Mouse (Mus musculus) CH12.LX (cell line): ENCODE results near the gene Aco1. TPM values are rescaled to one million over a fixed set of nuclear protein-coding genes. Genes with fewer than 3 reads are reported as not detected.

ENCODE experiments used
- DNase-seq: peaks from one replicate; pipeline ENCODE4 v3.0.0-alpha.2; 2013; ENCODE audit errors: extremely low read depth
- H3K27ac ChIP-seq: 2 replicates; pipeline ENCODE4 v1.5.1; 2012; ENCODE audit warnings: low read depth, mild to moderate bottlenecking, control low read depth, moderate library complexity; ENCODE audit not compliant: insufficient read depth
- H3K27me3 ChIP-seq: replicated peaks from 2 replicates; pipeline ENCODE3; 2012; ENCODE audit warnings: inconsistent platforms
- H3K36me3 ChIP-seq, 2 experiments: replicated peaks in 1 of 2; 2 replicates each; pipeline versions ENCODE3 to v1.6.1; 2012; ENCODE audit warnings: inconsistent platforms in 1 of 2, low read length in 1 of 2, mild to moderate bottlenecking in 1 of 2, mixed read lengths in 1 of 2, moderate library complexity in 1 of 2; ENCODE audit not compliant: control insufficient read depth in 1 of 2, insufficient read depth in 1 of 2
- H3K4me1 ChIP-seq, 2 experiments: 2 replicates each; pipeline ENCODE4 v1.6.1; 2012; ENCODE audit warnings: inconsistent platforms in 1 of 2, moderate library complexity in 1 of 2; ENCODE audit not compliant: insufficient read depth in 2 of 2, control insufficient read depth in 1 of 2
- H3K4me2 ChIP-seq: 2 replicates; pipeline ENCODE4 v1.6.1; 2012; ENCODE audit warnings: low read depth, mild to moderate bottlenecking, control low read depth; ENCODE audit not compliant: poor library complexity, insufficient read depth, severe bottlenecking
- H3K4me3 ChIP-seq, 3 experiments: fragments of 150-350 bp in 1 of 3; sonication (generic) in 1 of 3; replicated peaks in 1 of 3; 2 replicates each; pipeline versions ENCODE3 to v1.5.1; 2011 to 2012; ENCODE audit warnings: low read depth in 2 of 3, low read length in 2 of 3, mild to moderate bottlenecking in 2 of 3, moderate library complexity in 2 of 3, control low read depth in 1 of 3, improper control_type of control experiment in 1 of 3, inconsistent platforms in 1 of 3, mixed read lengths in 1 of 3; ENCODE audit not compliant: poor library complexity in 1 of 3
- H3K79me2 ChIP-seq: replicated peaks from 2 replicates; pipeline ENCODE4 v1.6.1; 2012; ENCODE audit warnings: mild to moderate bottlenecking, moderate library complexity; ENCODE audit not compliant: control insufficient read depth, poor library complexity, insufficient read depth, severe bottlenecking; ENCODE audit errors: extremely low read depth
- H3K9ac ChIP-seq: 2 replicates; pipeline ENCODE4 v1.6.1; 2012; ENCODE audit warnings: low read depth, mild to moderate bottlenecking, control low read depth, moderate library complexity; ENCODE audit not compliant: insufficient read depth
- H3K9me3 ChIP-seq: replicated peaks from 2 replicates; pipeline ENCODE3; 2012; ENCODE audit warnings: low read length, inconsistent platforms, mixed read lengths
- BHLHE40 ChIP-seq: IDR thresholded peaks from 2 replicates; pipeline ENCODE4 v1.6.1; 2011; ENCODE audit warnings: mild to moderate bottlenecking, low read depth, low read length, improper control_type of control experiment
- CHD1 ChIP-seq: IDR thresholded peaks from 2 replicates; pipeline ENCODE4 v1.6.1; 2012; ENCODE audit warnings: low read depth, low read length, improper control_type of control experiment, inconsistent platforms
- CHD2 ChIP-seq: IDR thresholded peaks from 2 replicates; pipeline ENCODE4 v1.6.1; 2011; ENCODE audit warnings: low read length, improper control_type of control experiment
- CTCF ChIP-seq, 2 experiments: IDR thresholded peaks in 1 of 2; conservative IDR thresholded peaks in 1 of 2; 2 replicates each; pipeline ENCODE4 v1.5.1; 2011 to 2012; ENCODE audit warnings: low read depth in 2 of 2, low read length in 2 of 2, improper control_type of control experiment in 1 of 2, inconsistent platforms in 1 of 2, mild to moderate bottlenecking in 1 of 2, moderate library complexity in 1 of 2
- ELF1 ChIP-seq: IDR thresholded peaks from 2 replicates; pipeline ENCODE4 v1.6.1; 2014; ENCODE audit warnings: low read depth, mild to moderate bottlenecking, inconsistent platforms, low read length, improper control_type of control experiment
- GABPA ChIP-seq: IDR thresholded peaks from 2 replicates; pipeline ENCODE4 v1.6.1; 2012; ENCODE audit warnings: low read depth, low read length, improper control_type of control experiment, inconsistent platforms; ENCODE audit not compliant: insufficient replicate concordance
- HCFC1 ChIP-seq: IDR thresholded peaks from 2 replicates; pipeline ENCODE4 v1.6.1; 2012; ENCODE audit warnings: low read depth, mild to moderate bottlenecking, inconsistent platforms, low read length, improper control_type of control experiment
- IRF4 ChIP-seq: IDR thresholded peaks from 2 replicates; pipeline ENCODE4 v1.6.1; 2014; ENCODE audit warnings: low read depth, mild to moderate bottlenecking, inconsistent platforms, low read length, improper control_type of control experiment
- JUN ChIP-seq: IDR thresholded peaks from 2 replicates; pipeline ENCODE4 v1.6.1; 2011; ENCODE audit warnings: low read depth, mild to moderate bottlenecking, low read length, improper control_type of control experiment, moderate library complexity; ENCODE audit not compliant: insufficient read depth
- JUND ChIP-seq: conservative IDR thresholded peaks from 2 replicates; pipeline ENCODE4 v1.6.1; 2011; ENCODE audit warnings: low read depth, low read length, improper control_type of control experiment
- KAT2A ChIP-seq: IDR thresholded peaks from 2 replicates; pipeline ENCODE4 v1.6.1; 2012; ENCODE audit warnings: low read length, improper control_type of control experiment, inconsistent platforms; ENCODE audit not compliant: insufficient replicate concordance
- MAFK ChIP-seq: IDR thresholded peaks from 2 replicates; pipeline ENCODE4 v1.6.1; 2011; ENCODE audit warnings: low read length, improper control_type of control experiment; ENCODE audit not compliant: insufficient replicate concordance
- MAX ChIP-seq: IDR thresholded peaks from 2 replicates; pipeline ENCODE4 v1.6.1; 2011; ENCODE audit warnings: low read length, improper control_type of control experiment
- MEF2A ChIP-seq: IDR thresholded peaks from 2 replicates; pipeline ENCODE4 v1.6.1; 2014; ENCODE audit warnings: low read depth, mild to moderate bottlenecking, inconsistent platforms, low read length, improper control_type of control experiment, borderline replicate concordance
- MYC ChIP-seq: IDR thresholded peaks from 2 replicates; pipeline ENCODE4 v1.6.1; 2011; ENCODE audit warnings: low read depth, mild to moderate bottlenecking, improper control_type of control experiment, low read length
- PAX5 ChIP-seq: IDR thresholded peaks from 2 replicates; pipeline ENCODE4 v1.6.1; 2012; ENCODE audit warnings: low read length, inconsistent platforms, mixed read lengths
- SMC3 ChIP-seq: IDR thresholded peaks from 2 replicates; pipeline ENCODE4 v1.6.1; 2011; ENCODE audit warnings: low read depth, low read length, improper control_type of control experiment
- TCF12 ChIP-seq: IDR thresholded peaks from 2 replicates; pipeline ENCODE4 v1.6.1; 2014; ENCODE audit warnings: low read depth, mild to moderate bottlenecking, inconsistent platforms, low read length, improper control_type of control experiment
- USF1 ChIP-seq: IDR thresholded peaks from 2 replicates; pipeline ENCODE4 v1.6.1; 2014; ENCODE audit warnings: low read depth, mild to moderate bottlenecking, inconsistent platforms, low read length, improper control_type of control experiment
- USF2 ChIP-seq: conservative IDR thresholded peaks from 2 replicates; pipeline ENCODE4 v1.6.1; 2011; ENCODE audit warnings: low read depth, low read length, improper control_type of control experiment
- ZKSCAN1 ChIP-seq: IDR thresholded peaks from 2 replicates; pipeline ENCODE4 v1.6.1; 2012; ENCODE audit warnings: low read depth, inconsistent platforms, low read length, improper control_type of control experiment, borderline replicate concordance
- ZMIZ1 ChIP-seq: IDR thresholded peaks from 2 replicates; pipeline ENCODE4 v1.6.1; 2012; ENCODE audit warnings: low read depth, mild to moderate bottlenecking, inconsistent platforms, low read length, improper control_type of control experiment
- ZNF384 ChIP-seq: IDR thresholded peaks from 2 replicates; pipeline ENCODE4 v1.6.1; 2012; ENCODE audit warnings: low read depth, low read length, improper control_type of control experiment, inconsistent platforms
- dilution Hi-C: fragments of 300-500 bp; cut with MboI; formaldehyde crosslinking; loops from 2 replicates; pipeline ENCODE4 v1.14.3; 2020; ENCODE audit warnings: low sequenced_read_pairs; ENCODE audit not compliant: extremely low pct_unique_long_range_greater_than_20kb, extremely low pct_ligation_motif_present
- in situ Hi-C: fragments of 300-500 bp; cut with MboI; formaldehyde crosslinking; loops from 3 replicates; pipeline ENCODE4 v1.14.3; 2019; ENCODE audit warnings: low sequenced_read_pairs, low pct_ligation_motif_present, low pct_unique_long_range_greater_than_20kb, mixed read lengths
- polyA plus RNA-seq: library from polyadenylated mRNA; unstranded; fragments of >175 nt; gene quantifications from 2 replicates; pipeline ENCODE4 v1.2.1, GENCODE M21; 2012; ENCODE audit warnings: low read depth; ENCODE audit not compliant: insufficient read length
- total RNA-seq, 2 experiments: library from RNA; depleted of rRNA; stranded (reverse); fragments of 300-350 nt in 1 of 2; fragments of >200 nt in 1 of 2; gene quantifications; 2 replicates each; pipeline ENCODE4 v1.2.3; 2012 to 2014

Gene Aco1
- total and polyA plus RNA-seq, 3 experiments: 23.2 to 27.1 (median 24.8) TPM

- dilution Hi-C loops (no loop called here), in situ Hi-C loops (no loop called here)
- H3K27ac ChIP-seq: no peak overlapping the region
- no peak for DNase-seq
- no peak overlapping the region for H3K4me3 ChIP-seq
- H3K36me3 ChIP-seq: peaks cover 38 to 88% of the 10 kb centered on the region in 2 experiments
- no peaks in the 10 kb centered on the region for H3K79me2 ChIP-seq
- no peak for TF ChIP-seq HCFC1
- no peak for TF ChIP-seq USF1
- TF ChIP-seq MAX: no peak
- no peak for TF ChIP-seq CHD1
- TF ChIP-seq MYC: no peak
- TF ChIP-seq MEF2A: no peak
- no peak for TF ChIP-seq ELF1
- TF ChIP-seq BHLHE40: no peak
- TF ChIP-seq MAFK: no peak
- TF ChIP-seq USF2: no peak
- no peak for TF ChIP-seq TCF12
- no peak for TF ChIP-seq PAX5
- H3K27me3 ChIP-seq: no peaks in the 10 kb centered on the region
- no peak overlapping the region for H3K4me2 ChIP-seq
- H3K9ac ChIP-seq: no peak overlapping the region
- H3K4me1 ChIP-seq: no peaks in the 10 kb centered on the region
- no peaks in the 10 kb centered on the region for H3K9me3 ChIP-seq
These were observed 45.1 kb downstream of the Aco1 start for GRCm38 (mm10) chr4:40187956-40188355.

GRCm38 (mm10) chr4:40192246-40192645, 49.4 kb downstream of the Aco1 start:
- no peak overlapping the region for H3K9ac ChIP-seq
- H3K27me3 ChIP-seq: no peaks in the 10 kb centered on the region
- TF ChIP-seq ZNF384 (no peak), MEF2A (no peak), ZKSCAN1 (no peak), KAT2A (no peak), GABPA (no peak), JUND (no peak), CHD2 (no peak), ZMIZ1 (no peak), PAX5 (no peak), SMC3 (no peak), CTCF (conservative IDR thresholded peaks at IDR 0.05 in 1 of 2, IDR thresholded peaks at IDR 0.05 in 1 of 2; ENCODE audit: low read depth in 2 of 2, low read length in 2 of 2) (no peak), MYC (no peak), USF1 (no peak), JUN (no peak), USF2 (no peak), IRF4 (no peak)
- TF ChIP-seq, all 38 proteins: peak for 0
- Histone ChIP-seq H3K4me1 (no peaks in the 10 kb centered on the region), H3K4me3 (no peak overlapping the region), H3K4me2 (no peak overlapping the region), H3K36me3 (peaks cover 37 to 78% of the 10 kb centered on the region in 2 experiments), H3K27ac (no peak overlapping the region), H3K9me3 (no peaks in the 10 kb centered on the region), H3K79me2 (no peaks in the 10 kb centered on the region)
- no peak for DNase-seq
- in situ Hi-C loops (no loop called here), dilution Hi-C loops (no loop called here)
